In genomic region chr11:78982513-78983291, GRCm38 (mm10) we compare ENCODE assay signal across 10 mouse cellular contexts. TPM values are rescaled to one million over a fixed set of nuclear protein-coding genes. Genes with fewer than 3 reads are reported as not detected.
DNase-seq lines count a peak whose midpoint lies in the region; ATAC-seq and TF ChIP-seq lines count a peak whose summit lies in the region.
"Had no signal": no experiment of that assay in that cellular context is flagged by ENCODE, and none has a peak within 500 bp of the region (broad histone marks: within the 10 kb centered on the region; RNA-seq: fewer than 3 reads in every experiment).

No protein-coding gene starts in this region.

- no peak for DNase-seq in heart, postnatal 25 days (ENCODE audit: low spot score)
- peak; percentile 59 for DNase-seq in splenic B cell, adult 2 months (ENCODE audit: low read depth, low spot score)
- DNase-seq in urinary bladder, postnatal 25 days (ENCODE audit: low spot score) = no peak
- DNase-seq in left cerebral cortex, adult 2 months (ENCODE audit: extremely low spot score in 1 of 2, low spot score in 2 of 2) = no peak
- no peak for DNase-seq in embryo, embryonic 10.5 days (ENCODE audit: low spot score)

- no peak overlapping the region for H3K27ac ChIP-seq in heart, embryonic 13.5 days (replicated peaks)
- H3K27ac ChIP-seq in bone marrow, adult 2 months (ENCODE audit: control insufficient read depth, insufficient read depth, low read depth, low read length, poor library complexity) = peak overlapping the region; percentile 86
- H3K27ac ChIP-seq in liver, embryonic 12.5 days = peak overlapping the region; percentile 75
- H3K27ac ChIP-seq in left cerebral cortex, adult 2 months = no peak overlapping the region
- H3K27ac ChIP-seq: kidney, embryonic 15.5 days; limb, embryonic 15.5 days had no signal

- intact Hi-C loops in heart, postnatal 25 days (cut with DNase I) = loop anchor here (2.0 kb wide), 1 partner anchor 34 kb away; no protein-coding TSS in a partner anchor
- intact Hi-C loops in left cerebral cortex, adult 2 months (cut with DNase I) = no loop called here

- no peak overlapping the region for H3K9ac ChIP-seq in heart, embryonic 13.5 days
- no peak overlapping the region for H3K9ac ChIP-seq in liver, embryonic 12.5 days
- H3K9ac ChIP-seq: kidney, embryonic 15.5 days; limb, embryonic 15.5 days had no signal

- H3K4me3 ChIP-seq in heart, embryonic 13.5 days = peak overlapping the region; percentile 48
- H3K4me3 ChIP-seq in bone marrow, adult 2 months (replicated peaks; ENCODE audit: control insufficient read depth, low read depth, low read length) = peak overlapping the region; percentile 60
- H3K4me3 ChIP-seq in liver, embryonic 12.5 days = no peak overlapping the region
- no peak overlapping the region for H3K4me3 ChIP-seq in left cerebral cortex, adult 2 months
- H3K4me3 ChIP-seq: limb, embryonic 15.5 days had no signal

- peaks cover 9% of the 10 kb centered on the region for H3K4me1 ChIP-seq in heart, embryonic 13.5 days
- peaks cover 5% of the 10 kb centered on the region; the same call in 1 of the 2 replicates for H3K4me1 ChIP-seq in bone marrow, adult 2 months (ENCODE audit: control insufficient read depth, insufficient read depth, low read length)
- H3K4me1 ChIP-seq in liver, embryonic 12.5 days = peaks cover 55% of the 10 kb centered on the region

- no peaks in the 10 kb centered on the region for H3K27me3 ChIP-seq in heart, embryonic 13.5 days (replicated peaks)
- no peaks in the 10 kb centered on the region for H3K27me3 ChIP-seq in liver, embryonic 12.5 days (replicated peaks)
- no peaks in the 10 kb centered on the region for H3K27me3 ChIP-seq in splenic B cell, adult 2 months (ENCODE audit: control insufficient read depth, insufficient read depth, low read length, poor library complexity, severe bottlenecking)
- H3K27me3 ChIP-seq: kidney, embryonic 15.5 days; limb, embryonic 15.5 days had no signal

- WGBS in heart, embryonic 13.5 days = 74% methylated on average over 12 of the region's 12 CpGs
- WGBS in bone marrow, adult 2 months = 3% methylated on average over 12 of the region's 12 CpGs
- 52% methylated on average over 12 of the region's 12 CpGs for WGBS in liver, embryonic 12.5 days (ENCODE audit: insufficient replicate concordance)

- no peak for ATAC-seq in heart, embryonic 13.5 days (ENCODE audit: extremely low read depth, insufficient number of reproducible peaks, low FRiP score, low TSS enrichment)
- ATAC-seq in liver, embryonic 12.5 days = no peak

- no peak for TF ChIP-seq CTCF in bone marrow, adult 2 months (IDR thresholded peaks at IDR 0.05; ENCODE audit: control insufficient read depth, insufficient read depth, low read length)
- no peak for TF ChIP-seq CTCF in left cerebral cortex, adult 2 months (IDR thresholded peaks at IDR 0.05)

- no peaks in the 10 kb centered on the region for H3K36me3 ChIP-seq in heart, embryonic 13.5 days
- no peaks in the 10 kb centered on the region for H3K36me3 ChIP-seq in liver, embryonic 12.5 days
- no peaks in the 10 kb centered on the region for H3K36me3 ChIP-seq in splenic B cell, adult 2 months (ENCODE audit: control insufficient read depth, insufficient read depth, low read length, poor library complexity, severe bottlenecking)
- H3K36me3 ChIP-seq: kidney, embryonic 15.5 days; limb, embryonic 15.5 days had no signal

- peak overlapping the region; percentile 62 for H3K4me2 ChIP-seq in heart, embryonic 13.5 days
- peak overlapping the region; percentile 53 for H3K4me2 ChIP-seq in liver, embryonic 12.5 days

- TF ChIP-seq POLR2A in bone marrow, adult 2 months (IDR thresholded peaks at IDR 0.05; ENCODE audit: borderline replicate concordance, control insufficient read depth, low read depth, low read length) = no peak

- H3K9me3 ChIP-seq in heart, embryonic 13.5 days = no peaks in the 10 kb centered on the region
- H3K9me3 ChIP-seq in liver, embryonic 12.5 days (replicated peaks) = no peaks in the 10 kb centered on the region
- H3K9me3 ChIP-seq: kidney, embryonic 15.5 days; limb, embryonic 15.5 days had no signal

RNA-seq across cellular contexts. Expression of gene Lgals9, which starts 2.0 kb away (rescaled TPM):
- polyA plus RNA-seq in heart, embryonic 13.5 days (2015; fragmentation: Nextera tagmentation; extraction: Ambion mirVana) = 60.2 and 67.9 TPM in 2 replicates
- total RNA-seq in heart, postnatal 25 days (2021) = 10 to 100 TPM; 24.0 to 25.3 TPM
- 54.4 and 58.6 TPM in 2 replicates for polyA plus RNA-seq in bone marrow, adult 2 months (2011; ENCODE audit: insufficient read depth, insufficient read length, low replicate concordance, missing spikeins)
- 40.8 and 45.7 TPM in 2 replicates for polyA plus RNA-seq in liver, embryonic 12.5 days (2016; fragmentation: Nextera tagmentation; extraction: Ambion mirVana)
- 1 to 10 TPM; 4.2 to 5.5 TPM for total RNA-seq in left cerebral cortex, adult 2 months (2021)

Comparison
In these comparisons a context has a peak if more than half of its experiments do, and no peak if none do; other contexts are left out.
1. H3K27ac ChIP-seq: peak in bone marrow, adult 2 months (single experiment) and liver, embryonic 12.5 days (single experiment); none in heart, embryonic 13.5 days (single experiment) and left cerebral cortex, adult 2 months (single experiment).
2. H3K4me3 ChIP-seq: peak in heart, embryonic 13.5 days (single experiment) and bone marrow, adult 2 months (single experiment); none in liver, embryonic 12.5 days (single experiment) and left cerebral cortex, adult 2 months (single experiment).